Mouse (Mus musculus) lung, embryonic 15.5 days (tissue): ENCODE results near the gene Cd276. TPM values are rescaled to one million over a fixed set of nuclear protein-coding genes. Genes with fewer than 3 reads are reported as not detected.

ENCODE experiments used
- ATAC-seq: fragments of 200-750 bp; cut with Nextera tagmentation; 2 replicates; pipeline ENCODE4 v1.8.0; 2017; ENCODE audit warnings: moderate number of reproducible peaks, borderline replicate concordance; ENCODE audit not compliant: low FRiP score, low TSS enrichment; ENCODE audit errors: extremely low read depth
- H3K27ac ChIP-seq: fragments of 300-500 bp; sonication (generic); 2 replicates; pipeline ENCODE4 v1.5.1; 2015; ENCODE audit warnings: moderate library complexity, mild to moderate bottlenecking, inconsistent platforms
- H3K27me3 ChIP-seq: fragments of 300-500 bp; sonication (generic); 2 replicates; pipeline ENCODE4 v1.6.1; 2015; ENCODE audit warnings: inconsistent platforms
- H3K36me3 ChIP-seq: fragments of 300-500 bp; sonication (generic); 2 replicates; pipeline ENCODE4 v1.6.1; 2015; ENCODE audit warnings: inconsistent platforms
- H3K4me1 ChIP-seq: fragments of 300-500 bp; sonication (generic); 2 replicates; pipeline ENCODE4 v1.6.1; 2015; ENCODE audit warnings: inconsistent platforms
- H3K4me2 ChIP-seq: fragments of 300-500 bp; sonication (generic); 2 replicates; pipeline ENCODE4 v1.6.1; 2015; ENCODE audit warnings: inconsistent platforms, mild to moderate bottlenecking, moderate library complexity
- H3K4me3 ChIP-seq: fragments of 300-500 bp; sonication (generic); 2 replicates; pipeline ENCODE4 v1.5.1; 2015; ENCODE audit warnings: mild to moderate bottlenecking, inconsistent platforms
- H3K9ac ChIP-seq: fragments of 300-500 bp; sonication (generic); 2 replicates; pipeline ENCODE4 v1.6.1; 2015; ENCODE audit warnings: inconsistent platforms
- H3K9me3 ChIP-seq: fragments of 300-500 bp; sonication (generic); 2 replicates; pipeline ENCODE4 v1.6.1; 2016; ENCODE audit warnings: inconsistent platforms
- WGBS: fragments of 180-500 bp; shearing (Covaris S2); methylation state at CpG from one replicate; pipeline ENCODE4 v1.1.7; 2015; 5-methylcytosine and 5-hydroxymethylcytosine counted together
- polyA plus RNA-seq: library from polyadenylated mRNA; unstranded; fragments of >200 nt; fragmentation: Nextera tagmentation; extraction: Ambion mirVana; gene quantifications from 2 replicates; pipeline ENCODE4 v1.2.1, GENCODE M21; 2015

The Cd276 gene
- polyA plus RNA-seq, 1 experiment from 2014 or later, result 40.0 TPM

GRCm38 (mm10) chr9:58496470-58497182 lies 58.6 kb downstream of the Cd276 start:
- Histone ChIP-seq H3K27ac (no peak overlapping the region), H3K4me2 (no peak overlapping the region), H3K4me3 (no peak overlapping the region), H3K9ac (no peak overlapping the region), H3K36me3 (no peaks in the 10 kb centered on the region), H3K9me3 (no peaks in the 10 kb centered on the region), H3K4me1 (no peaks in the 10 kb centered on the region), H3K27me3 (0 out of 2 replicates have a peak, but pooled peaks cover under 1% of the 10 kb centered on the region)
- WGBS, result 25% methylated on average over 4 of the region's 4 CpGs
- no peak for ATAC-seq

GRCm38 (mm10) chr9:58495035-58495434 lies 60.2 kb downstream of the Cd276 start:
- Histone ChIP-seq H3K9ac (no peak overlapping the region), H3K4me2 (no peak overlapping the region), H3K4me1 (peaks cover 6% of the 10 kb centered on the region), H3K36me3 (no peaks in the 10 kb centered on the region), H3K27me3 (peaks cover 14% of the 10 kb centered on the region), H3K9me3 (no peaks in the 10 kb centered on the region), H3K4me3 (no peak overlapping the region), H3K27ac (no peak overlapping the region)
- 60% methylated on average over 2 of the region's 2 CpGs for WGBS
- no peak for ATAC-seq

- H3K36me3 ChIP-seq, result no peaks in the 10 kb centered on the region
- no peak for ATAC-seq
- no peak overlapping the region for H3K9ac ChIP-seq
- H3K9me3 ChIP-seq, result no peaks in the 10 kb centered on the region
- WGBS, result 46% methylated on average over 2 of the region's 2 CpGs
- peaks cover 22% of the 10 kb centered on the region for H3K4me1 ChIP-seq
- H3K27me3 ChIP-seq, result peaks cover 45% of the 10 kb centered on the region
- peak overlapping the region; percentile 94; the same call in 1 of the 2 replicates for H3K4me2 ChIP-seq
- no peak overlapping the region for H3K4me3 ChIP-seq
- no peak overlapping the region for H3K27ac ChIP-seq
Observed at GRCm38 (mm10) chr9:58490391-58490790, 64.8 kb downstream of the Cd276 start.

- H3K9me3 ChIP-seq, result no peaks in the 10 kb centered on the region
- H3K4me3 ChIP-seq, result peak overlapping the region; percentile 66
- H3K36me3 ChIP-seq, result no peaks in the 10 kb centered on the region
- peak; percentile 28; the same call in 1 of the 2 replicates for ATAC-seq
- WGBS, result 16% methylated on average over 7 of the region's 7 CpGs
- H3K27me3 ChIP-seq, result peaks cover 49% of the 10 kb centered on the region
- peaks cover 22% of the 10 kb centered on the region for H3K4me1 ChIP-seq
- H3K9ac ChIP-seq, result no peak overlapping the region; the same call in 1 of the 2 replicates
- H3K27ac ChIP-seq, result no peak overlapping the region
- H3K4me2 ChIP-seq, result peak overlapping the region; percentile 94
Observed at GRCm38 (mm10) chr9:58489865-58490165, 65.4 kb downstream of the Cd276 start.

DNA sequence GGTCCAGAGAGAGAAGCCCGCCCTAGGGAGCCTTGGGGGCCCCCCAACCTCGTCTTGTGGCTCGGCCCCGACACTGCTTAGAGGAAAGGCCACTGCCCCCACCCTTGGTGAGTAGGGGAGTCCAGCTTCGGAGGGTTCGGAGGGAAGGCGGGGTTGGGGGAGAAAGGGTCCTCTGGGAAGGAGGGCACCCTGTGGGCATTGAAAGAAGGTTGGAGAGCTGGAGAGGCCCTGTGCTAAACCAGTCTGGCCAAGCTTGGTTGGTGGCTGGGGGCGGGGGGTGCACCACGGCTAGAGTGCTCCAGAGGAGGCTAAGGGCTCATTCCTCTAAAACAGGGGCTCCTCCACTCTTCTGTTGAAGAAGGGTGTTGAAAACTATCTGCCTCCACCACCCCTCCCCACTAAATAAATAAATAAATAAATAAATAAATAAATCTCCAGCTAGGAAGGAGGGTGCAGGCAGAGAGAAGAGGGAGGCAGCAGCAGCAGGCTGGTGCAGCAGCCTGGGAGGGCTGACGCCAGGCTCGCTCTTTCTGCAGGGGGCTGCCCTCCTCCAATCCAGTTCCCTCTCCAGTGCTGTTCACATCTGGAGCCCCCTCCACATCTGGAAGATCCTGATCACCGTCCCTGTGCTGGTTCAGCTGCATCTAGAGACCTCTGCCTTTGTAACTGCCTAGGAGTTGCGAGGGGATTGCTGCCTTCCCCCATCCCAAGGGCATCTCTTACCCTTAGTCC lies 65.9 kb downstream of the Cd276 start:
- peak overlapping the region; percentile 61 for H3K9ac ChIP-seq
- peak overlapping the region; percentile 66 for H3K4me3 ChIP-seq
- no peak overlapping the region for H3K27ac ChIP-seq
- peak overlapping the region; percentile 94 for H3K4me2 ChIP-seq
- WGBS, result 5% methylated on average over 13 of the region's 13 CpGs
- 0 out of 2 replicates have a peak, but pooled peaks have one; percentile 5 for ATAC-seq
- peaks cover 22% of the 10 kb centered on the region for H3K4me1 ChIP-seq
- H3K9me3 ChIP-seq, result no peaks in the 10 kb centered on the region
- H3K36me3 ChIP-seq, result no peaks in the 10 kb centered on the region
- H3K27me3 ChIP-seq, result peaks cover 49% of the 10 kb centered on the region

DNA sequence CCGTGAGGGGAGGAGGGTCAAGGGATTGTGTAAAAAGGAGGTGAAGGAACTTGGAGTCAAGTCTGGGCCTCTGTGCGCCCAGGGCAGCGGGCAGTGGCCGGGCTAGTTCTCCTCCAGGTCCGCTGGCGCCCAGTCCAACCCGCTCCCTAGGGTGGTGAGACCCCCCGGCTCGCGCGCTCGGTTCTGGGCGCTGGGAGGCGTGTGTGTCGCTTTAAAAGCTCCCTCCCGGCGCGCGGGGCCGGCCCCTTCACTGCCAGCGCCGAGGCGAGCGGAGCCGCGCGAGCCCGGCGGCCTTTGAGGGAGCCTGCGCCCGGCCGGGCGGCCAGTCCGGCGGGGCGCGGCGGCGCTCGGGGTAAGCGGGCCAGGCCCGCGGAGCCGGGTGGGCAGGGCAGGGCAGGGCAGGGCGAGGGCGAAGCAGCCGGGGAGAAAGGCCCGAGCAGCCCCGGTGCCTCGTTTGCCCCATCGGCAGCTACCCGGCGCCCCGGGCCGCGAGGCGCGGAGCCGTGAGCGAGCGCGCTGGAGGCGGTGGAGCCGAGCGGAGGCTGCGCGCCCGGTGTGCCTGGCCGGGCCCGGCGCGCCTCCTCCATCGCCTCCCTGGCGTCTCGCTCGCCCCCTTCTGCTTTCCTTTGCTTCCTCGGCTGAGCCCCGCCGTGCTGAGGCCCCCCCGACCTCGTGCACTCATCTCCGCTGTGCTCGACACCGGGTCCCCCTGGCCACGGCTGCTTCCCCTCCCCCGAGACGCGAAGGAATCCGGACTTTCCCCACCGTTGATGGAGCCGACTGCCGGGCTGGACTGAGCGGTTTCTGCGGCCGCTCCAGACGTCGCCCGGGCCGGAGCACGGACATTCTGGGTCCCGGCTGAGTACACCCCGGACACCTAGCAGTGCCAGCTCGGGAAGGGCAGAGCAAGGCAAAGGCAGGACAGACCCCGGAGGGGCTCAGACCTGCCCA lies 67.1 kb downstream of the Cd276 start, which contains the start of gene Insyn1:
Gene Insyn1, plus strand, starts transcription at position 753 of the 951 bp plus-strand sequence.
- Histone ChIP-seq H3K4me1 (peaks cover 22% of the 10 kb centered on the region), H3K9ac (peak within 1 kb of the TSS; percentile 61), H3K27ac (peak within 1 kb of the TSS; percentile 13), H3K36me3 (no peaks in the 10 kb centered on the region), H3K27me3 (peaks cover 49% of the 10 kb centered on the region), H3K4me2 (peak within 1 kb of the TSS; percentile 94), H3K9me3 (no peaks in the 10 kb centered on the region), H3K4me3 (peak within 1 kb of the TSS; percentile 66)
- under 1% methylated on average over 91 of the region's 104 CpGs for WGBS
- ATAC-seq, result peak; percentile 76

DNA sequence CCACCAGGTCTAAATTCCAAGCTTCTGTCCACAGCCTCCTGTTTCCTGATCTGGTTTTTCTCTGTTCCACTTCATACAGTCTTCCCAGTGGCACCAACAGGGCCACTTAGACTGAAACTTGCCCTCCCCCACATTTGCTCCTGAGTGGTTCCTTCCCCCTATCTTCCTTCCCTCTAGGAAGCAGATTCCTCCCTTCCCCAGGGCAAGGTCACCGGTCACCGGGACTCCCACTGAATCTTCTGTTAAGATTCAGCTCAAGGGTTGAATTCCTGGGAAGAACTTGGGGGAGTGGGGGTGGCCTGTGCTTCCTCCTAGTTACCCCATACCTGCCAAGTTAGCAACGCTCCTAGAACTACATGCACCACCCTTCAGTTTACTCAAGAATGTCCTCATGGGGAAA lies 68.2 kb downstream of the Cd276 start:
- Histone ChIP-seq H3K27me3 (peaks cover 49% of the 10 kb centered on the region), H3K4me1 (peaks cover 22% of the 10 kb centered on the region), H3K9me3 (no peaks in the 10 kb centered on the region), H3K9ac (no peak overlapping the region), H3K4me2 (no peak overlapping the region), H3K4me3 (no peak overlapping the region), H3K36me3 (no peaks in the 10 kb centered on the region), H3K27ac (no peak overlapping the region)
- ATAC-seq, result no peak
- 21% methylated on average over 3 of the region's 3 CpGs for WGBS

Other genes starting within 250 kb of the Cd276 start
- gene Loxl1, start 242.3 kb downstream of the Cd276 start, polyA plus RNA-seq, result 48.4 and 49.4 TPM in 2 replicates
- gene Tbc1d21, start 185.0 kb downstream of the Cd276 start, polyA plus RNA-seq, result not detected in 2 replicates
- gene Insyn1, start 66.8 kb downstream of the Cd276 start, polyA plus RNA-seq, result 1.1 TPM in 2 replicates
- gene Nptn, start 26.8 kb upstream of the Cd276 start, polyA plus RNA-seq, result 126 and 134 TPM in 2 replicates
- gene Rec114, start 188.5 kb upstream of the Cd276 start, polyA plus RNA-seq, result 1.8 TPM in 2 replicates